Mouse (Mus musculus) c-Kit-negative CD71-positive TER-119-positive erythroid progenitor cells, embryonic 14.5 days (primary cell): ENCODE results near the gene Npas3.
"Not testable (repeated sequence)": the region's sequence is repeated elsewhere in the genome, so short reads cannot be mapped to it uniquely, and the experiment has no call there.

ENCODE experiments used
- DNase-seq: peaks from one replicate; pipeline ENCODE4 v3.0.0-alpha.2; 2013; ENCODE audit warnings: low read depth, low spot score

Npas3 gene

GRCm38 (mm10) chr12:53248101-53248727 is at the start of gene Npas3:
Gene Npas3, plus strand, starts transcription at chr12:53248677.
- DNase-seq = no peak

GRCm38 (mm10) chr12:53217141-53217540 is 31.3 kb upstream of the Npas3 start:
- no peak for DNase-seq

- no peak for DNase-seq
Measured at GRCm38 (mm10) chr12:53222742-53223141, 25.7 kb upstream of the Npas3 start.

- no peak for DNase-seq
Measured at GRCm38 (mm10) chr12:53227356-53227755, 21.1 kb upstream of the Npas3 start.

- no peak for DNase-seq
Measured at GRCm38 (mm10) chr12:53229419-53229818, 19.1 kb upstream of the Npas3 start.

GRCm38 (mm10) chr12:53246181-53246580 is 2.3 kb upstream of the Npas3 start:
- DNase-seq = no peak

GRCm38 (mm10) chr12:53246581-53247490 is 1.6 kb upstream of the Npas3 start:
- DNase-seq = no peak

- no peak for DNase-seq
Measured at GRCm38 (mm10) chr12:53247491-53248035, 914 bp upstream of the Npas3 start.

GRCm38 (mm10) chr12:53248796-53249195 is 319 bp downstream of the Npas3 start:
- DNase-seq = no peak

GRCm38 (mm10) chr12:53251701-53252181 is 3.3 kb downstream of the Npas3 start:
- no peak for DNase-seq

GRCm38 (mm10) chr12:53252213-53252571 is 3.7 kb downstream of the Npas3 start:
- DNase-seq = no peak

- no peak for DNase-seq
Measured at GRCm38 (mm10) chr12:53252572-53253422, 4.3 kb downstream of the Npas3 start.

- DNase-seq = no peak
Measured at GRCm38 (mm10) chr12:53253461-53254159, 5.1 kb downstream of the Npas3 start.

- DNase-seq = no peak
Measured at GRCm38 (mm10) chr12:53254160-53254480, 5.6 kb downstream of the Npas3 start.

- DNase-seq = not testable (repeated sequence)
Measured at GRCm38 (mm10) chr12:53274502-53274901, 26.0 kb downstream of the Npas3 start.

- no peak for DNase-seq
Measured at GRCm38 (mm10) chr12:53277393-53277792, 28.9 kb downstream of the Npas3 start.

GRCm38 (mm10) chr12:53290341-53290740 is 41.9 kb downstream of the Npas3 start:
- DNase-seq = no peak

GRCm38 (mm10) chr12:53290846-53291245 is 42.4 kb downstream of the Npas3 start:
- no peak for DNase-seq

GRCm38 (mm10) chr12:53292010-53292409 is 43.5 kb downstream of the Npas3 start:
- no peak for DNase-seq

GRCm38 (mm10) chr12:53292508-53293300 is 44.2 kb downstream of the Npas3 start:
- DNase-seq = no peak
